Mouse (Mus musculus) layer of hippocampus, adult 18-20 months (tissue): ENCODE measurements around the gene Zfp106. TPM values are rescaled to one million over a fixed set of nuclear protein-coding genes. Genes with fewer than 3 reads are reported as not detected.

Source experiments
- DNase-seq, 2 experiments: peaks; one replicate each; pipeline ENCODE4 v3.0.0; 2022; ENCODE audit warnings: low spot score in 2 of 2
- total RNA-seq, 2 experiments: library from RNA; stranded (reverse); gene quantifications; 2 replicates each; pipeline ENCODE4 v1.2.3; 2021

The Zfp106 gene
- total RNA-seq, 2 experiments from 2014 or later, result 169 to 182 TPM

DNA sequence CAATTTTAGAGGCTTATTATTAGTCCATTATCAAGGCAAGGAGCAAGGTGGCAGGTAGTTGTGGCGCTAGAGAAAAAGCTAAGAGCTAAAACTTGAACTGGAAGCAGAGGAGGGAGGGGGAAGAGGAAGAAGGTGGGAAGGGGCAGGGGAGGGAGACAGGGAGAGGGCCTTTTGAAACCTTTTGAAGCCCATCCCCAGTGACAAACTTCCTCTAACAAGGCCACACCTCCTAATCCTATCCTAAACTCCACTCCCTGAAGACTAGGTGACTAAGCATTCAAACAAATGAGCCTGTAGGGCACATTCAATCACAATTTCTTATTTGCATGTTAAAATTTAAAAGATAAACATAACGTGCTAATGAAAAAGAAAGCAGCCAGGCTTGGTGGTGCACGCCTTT lies 4.8 kb downstream of the Zfp106 start:
- DNase-seq, result no peak

- no peak for DNase-seq
Measured at GRCm38 (mm10) chr2:120556868-120557267, 6.8 kb downstream of the Zfp106 start.

GRCm38 (mm10) chr2:120544732-120545131 lies 18.9 kb downstream of the Zfp106 start:
- no peak for DNase-seq

DNA sequence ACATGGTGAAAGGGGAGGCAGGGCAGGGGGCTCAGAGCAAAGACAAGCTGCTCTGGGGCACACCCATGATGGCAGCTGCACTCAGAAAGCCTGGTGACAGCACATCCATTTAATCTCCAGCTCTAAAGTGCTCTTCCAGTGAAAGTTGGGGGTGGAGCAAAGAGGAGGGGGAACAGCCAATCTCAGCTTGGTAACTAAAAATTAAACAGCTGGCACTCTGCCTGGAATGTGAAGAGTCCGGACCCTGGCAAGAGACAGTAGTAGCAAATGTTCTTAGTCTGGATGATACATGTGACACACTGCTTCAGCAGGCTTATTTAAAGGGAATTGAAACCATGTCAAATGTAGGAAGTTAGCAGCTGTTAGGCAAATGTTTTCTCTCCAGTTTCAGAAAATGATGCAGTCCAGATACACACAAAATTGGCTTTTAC lies 23.9 kb downstream of the Zfp106 start:
- peak; percentile 81 to 95 for DNase-seq

- DNase-seq, result no peak
Measured at GRCm38 (mm10) chr2:120539333-120539732, 24.3 kb downstream of the Zfp106 start.

GRCm38 (mm10) chr2:120531223-120531622 lies 32.4 kb downstream of the Zfp106 start:
- no peak for DNase-seq

DNA sequence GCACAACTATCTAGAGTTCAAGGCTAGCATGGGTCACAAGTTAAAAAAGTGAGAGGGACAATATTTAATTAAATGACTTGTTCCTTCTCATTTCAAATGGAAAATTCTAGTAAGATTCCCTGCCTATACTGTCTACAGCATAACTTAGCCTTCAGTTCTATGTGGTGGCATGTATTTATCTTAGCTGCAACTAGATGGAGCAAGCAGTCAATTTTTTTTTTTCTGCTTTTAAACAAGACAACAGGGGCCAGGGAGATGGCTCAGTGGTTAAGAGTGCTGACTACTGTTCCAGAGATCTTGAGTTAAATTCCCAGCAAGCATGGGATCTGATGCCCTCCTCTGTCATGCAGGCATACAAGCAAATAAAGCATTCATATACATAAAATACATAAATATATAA lies 34.1 kb downstream of the Zfp106 start:
- no peak for DNase-seq

GRCm38 (mm10) chr2:120526771-120527170 lies 36.9 kb downstream of the Zfp106 start:
- no peak for DNase-seq

DNA sequence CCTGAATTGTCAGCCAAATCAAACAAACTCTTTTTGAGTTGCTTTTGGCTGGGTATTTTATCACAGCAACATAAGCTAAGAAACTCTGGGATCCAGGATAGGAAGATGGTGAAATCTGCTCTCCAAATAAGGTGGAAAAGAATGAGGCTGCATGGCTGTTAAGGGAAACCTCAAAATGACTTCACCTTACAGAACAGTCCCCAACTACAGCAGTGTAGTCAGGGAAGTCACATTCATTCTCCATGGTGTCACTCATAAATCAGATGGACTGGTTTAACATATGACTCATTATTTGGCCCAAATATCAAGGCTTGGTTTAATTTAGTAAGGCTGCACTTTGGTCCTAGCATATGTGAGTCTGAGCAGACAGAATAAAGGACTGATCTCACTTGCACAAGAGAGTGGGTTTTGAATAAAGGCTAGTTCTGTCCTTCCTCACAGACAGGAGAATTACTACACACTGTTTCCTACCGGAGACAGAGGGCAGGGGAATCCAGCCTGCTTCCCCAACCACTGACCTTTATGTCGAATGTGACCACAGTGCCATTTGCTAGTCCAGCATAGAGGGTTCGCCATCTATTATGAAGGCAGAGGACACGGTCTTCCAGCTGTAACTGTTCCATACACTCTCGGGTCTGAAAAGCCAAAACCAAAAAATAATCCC lies 45.0 kb downstream of the Zfp106 start:
- no peak for DNase-seq

DNA sequence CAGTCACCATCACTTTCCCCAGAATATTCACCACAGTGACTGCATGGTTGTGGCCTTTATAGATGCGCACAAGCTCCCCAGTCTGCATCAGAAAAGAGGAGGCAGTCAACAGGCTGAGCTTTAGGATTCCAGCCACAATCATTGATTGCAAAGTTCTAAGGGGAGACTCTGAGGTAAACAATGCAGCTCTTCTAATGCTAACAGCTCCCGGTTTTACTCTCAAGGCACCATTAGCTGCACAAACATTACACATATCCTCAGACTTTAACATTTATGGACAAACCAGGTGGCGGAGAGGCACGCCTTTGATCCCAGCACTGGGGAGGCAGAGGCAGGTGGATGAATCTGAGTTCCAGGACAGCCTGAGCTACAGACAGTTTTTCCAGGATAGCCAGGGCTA lies 49.5 kb downstream of the Zfp106 start:
- DNase-seq, result no peak

DNA sequence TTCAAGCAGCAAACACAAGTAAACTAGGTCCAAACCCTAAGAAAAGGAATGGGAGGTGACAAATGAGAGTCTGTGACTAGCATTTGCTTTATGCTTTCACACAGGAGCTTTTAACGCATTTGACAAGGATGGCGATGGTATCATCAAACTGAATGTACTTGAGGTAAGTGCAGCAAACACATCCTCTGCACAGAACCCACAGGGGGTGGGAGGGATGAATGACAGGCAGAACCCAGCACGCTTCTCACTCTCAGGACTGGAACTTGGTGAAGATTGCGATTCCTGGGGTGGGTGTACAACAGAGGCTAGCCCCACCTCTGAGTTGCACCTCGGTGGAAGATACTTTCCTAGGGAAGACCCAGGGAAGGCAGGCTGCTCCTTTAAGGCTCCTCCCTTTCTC lies 59.7 kb downstream of the Zfp106 start:
- no peak for DNase-seq

GRCm38 (mm10) chr2:120503094-120503493 lies 60.5 kb downstream of the Zfp106 start:
- DNase-seq, result no peak

GRCm38 (mm10) chr2:120502605-120502990 lies 61.0 kb downstream of the Zfp106 start:
- no peak for DNase-seq

- no peak for DNase-seq
Measured at GRCm38 (mm10) chr2:120501931-120502604, 61.6 kb downstream of the Zfp106 start.

DNA sequence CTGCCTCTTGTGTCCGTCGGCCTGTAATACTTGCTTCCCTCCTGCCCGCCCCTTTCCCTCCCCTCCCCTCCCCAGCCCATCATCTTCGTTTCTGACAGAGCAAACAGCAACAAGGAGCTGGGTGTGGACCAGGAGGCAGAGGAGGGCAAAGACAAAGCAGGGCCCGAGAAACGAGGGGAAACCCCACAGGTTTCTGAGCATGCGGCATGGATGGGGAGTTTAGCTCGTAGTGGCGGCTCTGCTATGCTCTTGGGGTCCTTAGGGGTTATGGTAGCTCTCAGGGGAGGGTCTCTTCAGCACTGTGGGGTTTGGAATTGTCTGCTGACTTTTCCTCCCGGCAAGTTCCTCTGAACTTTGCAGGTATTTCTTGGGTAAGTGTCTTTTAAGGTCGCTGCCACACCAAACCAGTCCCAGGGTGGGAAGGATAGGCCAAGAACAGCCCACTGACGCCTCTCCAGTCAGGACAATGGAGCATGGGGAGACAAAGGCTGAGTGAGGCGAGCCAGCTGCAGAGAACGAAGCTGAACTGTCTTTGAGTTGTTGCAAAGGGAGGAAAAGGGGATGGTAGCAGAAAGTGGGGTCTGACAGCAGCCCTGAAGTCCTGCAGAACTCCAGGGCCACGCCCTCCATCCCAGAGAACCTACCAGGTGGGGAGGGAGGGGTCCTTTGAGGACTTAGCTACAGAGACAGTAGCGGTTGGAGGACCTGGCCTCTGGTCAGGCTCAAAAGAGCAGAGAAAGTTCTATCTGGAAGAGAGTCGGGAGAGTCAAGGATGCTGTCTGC lies 62.3 kb downstream of the Zfp106 start:
- no peak for DNase-seq

GRCm38 (mm10) chr2:120499971-120500471 lies 63.6 kb downstream of the Zfp106 start:
- DNase-seq, result no peak

GRCm38 (mm10) chr2:120496511-120496910 lies 67.1 kb downstream of the Zfp106 start:
- peak; percentile 38 to 83 for DNase-seq

DNA sequence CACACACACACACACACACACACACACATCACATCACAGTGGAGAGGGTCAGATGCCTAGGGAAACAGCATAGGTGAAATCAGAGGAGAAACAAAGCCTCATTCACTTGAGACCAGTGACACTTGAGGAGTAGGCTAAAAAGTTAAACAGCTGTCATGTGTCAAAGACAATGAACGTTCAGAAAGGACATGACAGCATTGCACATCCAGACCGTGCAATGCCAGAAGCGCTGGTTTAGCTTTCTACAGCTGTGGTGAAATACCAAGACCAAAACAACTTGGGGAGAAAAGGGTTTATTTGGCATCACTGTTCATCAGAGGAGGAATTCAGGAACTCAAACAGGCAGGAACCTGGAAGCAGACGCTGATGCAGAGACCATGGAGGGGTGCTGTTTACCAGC lies 70.4 kb downstream of the Zfp106 start:
- DNase-seq, result no peak

DNA sequence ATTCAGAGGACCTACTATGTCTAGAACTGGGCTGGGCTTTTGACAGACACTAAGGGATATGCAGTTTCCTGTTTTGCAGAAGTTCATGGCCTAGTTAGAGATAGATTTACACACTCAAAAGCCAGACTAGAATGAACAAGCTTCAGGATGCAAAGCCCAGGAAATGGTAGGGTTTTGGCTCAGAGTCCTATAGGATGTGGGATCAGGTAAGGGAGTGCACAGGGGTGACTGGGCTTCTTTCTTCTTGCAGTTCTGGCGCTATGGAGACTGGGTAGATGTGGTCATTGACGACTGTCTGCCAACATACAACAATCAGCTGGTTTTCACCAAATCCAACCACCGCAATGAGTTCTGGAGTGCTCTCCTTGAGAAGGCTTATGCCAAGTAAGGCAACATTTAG lies 79.4 kb downstream of the Zfp106 start:
- DNase-seq, result no peak

DNA sequence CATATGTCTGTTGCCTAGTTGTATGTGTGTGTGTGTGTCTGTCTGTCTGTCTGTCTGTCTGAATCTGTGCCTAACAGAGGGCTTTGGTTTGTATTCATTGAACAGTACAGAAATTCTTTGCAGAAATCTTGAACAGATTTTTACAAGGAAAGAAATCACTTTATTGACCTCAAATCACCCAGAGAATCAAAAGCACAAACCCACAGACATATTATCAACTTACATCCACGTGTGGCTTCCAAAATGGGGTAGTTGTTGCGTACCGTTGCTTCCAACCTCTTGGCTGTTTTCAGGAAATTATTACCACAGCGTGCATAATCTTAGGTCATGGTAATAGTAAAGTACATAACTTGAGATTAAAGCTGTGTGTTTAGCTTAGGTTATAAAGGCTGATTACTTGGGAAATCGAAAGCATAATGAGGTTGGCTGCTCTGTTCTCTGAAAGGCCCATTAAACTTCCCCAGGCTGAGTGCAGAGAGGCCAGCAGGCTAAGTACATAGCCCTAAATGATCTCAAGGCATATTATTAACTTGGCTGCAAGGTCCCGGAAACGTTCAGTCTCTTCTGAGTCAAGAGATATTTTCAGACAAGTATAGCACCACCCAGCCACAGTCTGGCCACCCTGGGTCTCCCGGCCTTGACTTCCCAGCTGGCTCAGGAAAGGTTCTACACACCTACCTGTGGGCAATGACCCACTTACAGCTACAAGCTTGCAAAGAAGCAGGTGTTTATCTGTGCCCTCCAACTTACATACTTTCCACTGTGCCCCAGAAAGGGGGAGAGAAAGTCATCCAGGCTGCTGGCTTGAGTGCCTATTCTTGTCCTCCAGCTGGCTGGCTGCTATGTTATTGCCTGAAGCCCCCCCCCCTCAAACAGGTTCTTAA lies 80.9 kb downstream of the Zfp106 start:
- no peak for DNase-seq

DNA sequence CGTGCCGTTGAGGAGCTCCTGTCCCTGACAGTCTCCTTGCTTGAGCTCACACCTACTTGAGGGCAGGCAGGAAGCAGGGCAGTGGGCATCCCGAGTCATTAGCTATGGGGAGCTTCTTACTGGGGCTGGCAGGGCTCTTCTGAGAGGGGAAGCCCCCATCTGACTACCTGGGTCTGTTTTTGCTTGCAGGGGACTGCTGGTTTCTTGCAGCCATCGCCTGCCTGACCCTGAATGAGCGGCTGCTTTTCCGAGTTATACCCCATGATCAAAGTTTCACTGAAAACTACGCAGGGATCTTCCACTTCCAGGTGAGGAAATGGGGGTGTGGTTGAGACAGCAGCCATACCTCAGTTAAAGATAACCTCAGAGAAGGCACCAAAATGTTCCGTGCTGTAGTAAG lies 81.7 kb downstream of the Zfp106 start:
- DNase-seq, result no peak
